Mouse (Mus musculus) ES-E14 (cell line): ENCODE measurements around the gene Amigo1.

Experiments
- CHD2 ChIP-seq: IDR thresholded peaks from 2 replicates; pipeline ENCODE4 v1.6.1; 2014; ENCODE audit warnings: mild to moderate bottlenecking, low read depth, low read length, inconsistent platforms
- HCFC1 ChIP-seq: IDR thresholded peaks from 2 replicates; pipeline ENCODE4 v1.6.1; 2012; ENCODE audit warnings: low read length, inconsistent platforms, borderline replicate concordance; ENCODE audit not compliant: insufficient read depth
- MAFK ChIP-seq: IDR thresholded peaks from 2 replicates; pipeline ENCODE4 v1.6.1; 2014; ENCODE audit warnings: mild to moderate bottlenecking, low read depth, low read length, inconsistent platforms; ENCODE audit not compliant: insufficient read depth
- ZC3H11A ChIP-seq: IDR thresholded peaks from 2 replicates; pipeline ENCODE4 v1.6.1; 2012; ENCODE audit warnings: low read depth, mild to moderate bottlenecking, inconsistent platforms, low read length, borderline replicate concordance
- ZNF384 ChIP-seq: IDR thresholded peaks from 2 replicates; pipeline ENCODE4 v1.6.1; 2012; ENCODE audit warnings: low read depth, low read length, inconsistent platforms

DNA sequence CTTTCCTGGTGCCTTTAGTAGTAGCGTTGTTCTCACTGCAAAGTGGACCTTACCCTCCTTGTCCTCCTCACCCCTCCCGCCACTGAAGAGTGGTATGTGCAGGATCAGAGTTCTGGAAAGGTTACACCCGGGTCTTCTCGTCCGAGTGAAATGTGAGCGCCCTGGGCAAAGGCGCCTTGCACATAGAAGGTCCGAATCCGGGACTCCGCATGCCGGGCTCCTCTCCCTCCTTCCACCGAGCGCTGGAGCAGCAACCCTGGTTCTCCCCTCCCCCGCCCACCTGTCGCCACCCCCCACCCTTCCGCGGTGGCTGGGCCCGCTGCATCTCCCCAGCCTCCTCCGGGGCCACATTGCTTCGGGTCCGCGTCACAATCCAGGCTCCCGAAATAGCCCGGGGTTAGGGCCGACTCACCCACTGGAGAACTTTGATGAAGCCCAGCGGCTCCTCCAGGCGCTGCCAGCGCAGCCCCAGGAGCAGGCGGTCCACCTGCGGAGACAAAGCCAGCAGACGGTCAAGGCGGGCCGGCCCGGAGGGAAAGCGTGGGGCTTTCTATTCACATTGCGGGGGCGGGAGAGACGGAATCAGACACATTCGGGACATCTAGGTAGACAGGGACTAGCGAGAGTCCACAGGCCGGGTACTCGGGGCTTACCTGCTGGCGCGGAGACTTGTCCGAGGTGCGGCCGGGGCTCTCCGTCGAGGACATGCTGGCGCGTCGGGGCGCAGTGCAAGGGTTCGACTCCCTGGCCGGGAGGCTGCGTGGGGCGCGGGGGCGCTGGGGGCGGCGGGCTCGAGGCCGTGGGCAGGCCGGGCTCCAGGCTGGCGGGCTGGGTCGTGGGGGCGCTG lies 39.8 kb downstream of the Amigo1 start:
- TF ChIP-seq HCFC1 (no peak), CHD2 (no peak), ZNF384 (no peak), MAFK (no peak), ZC3H11A (no peak)
